Mouse (Mus musculus) gastrocnemius, adult 2 months (tissue): ENCODE measurements around the gene Abi3. TPM values are rescaled to one million over a fixed set of nuclear protein-coding genes. Genes with fewer than 3 reads are reported as not detected.
"Not testable (repeated sequence)": the region's sequence is repeated elsewhere in the genome, so short reads cannot be mapped to it uniquely, and the experiment has no call there.

ENCODE experiments used
- DNase-seq: peaks from one replicate; pipeline ENCODE4 v3.0.0; 2022
- H3K27ac ChIP-seq: fragments of 200-600 bp; 2 replicates; pipeline ENCODE4 v1.8.1; 2022; ENCODE audit warnings: mild to moderate bottlenecking
- H3K4me3 ChIP-seq: fragments of 200-600 bp; 2 replicates; pipeline ENCODE4 v1.8.1; 2022; ENCODE audit warnings: mild to moderate bottlenecking, moderate library complexity
- CTCF ChIP-seq: fragments of 200-600 bp; IDR thresholded peaks from 2 replicates; pipeline ENCODE4 v1.8.1; 2022; ENCODE audit warnings: antibody characterized with exemption, mild to moderate bottlenecking, moderate library complexity
- intact Hi-C: fragments of 180-260 bp; cut with DNase I; formaldehyde crosslinking; loops from one replicate; pipeline ENCODE4 v1.15.1; 2025
- long read RNA-seq, 2 experiments: library from polyadenylated mRNA; stranded (forward); transcript quantifications; one replicate each; pipeline ENCODE4 v2.0.0; 2021
- total RNA-seq, 2 experiments: library from RNA; stranded (reverse); gene quantifications; 2 replicates each; pipeline ENCODE4 v1.2.3; 2021

Gene Abi3
- 1 to 10 TPM; 2.2 to 3.0 TPM for total RNA-seq
- long read RNA-seq, experiment 1, full-length matches to known transcripts: 1 of 6 reads
- long read RNA-seq, experiment 1, partial matches to known transcripts: 0 of 6 reads
- long read RNA-seq, experiment 1, other reads (novel, unspliced or antisense): 5 of 6 reads
- long read RNA-seq, experiment 2: 0 reads

- Histone ChIP-seq H3K27ac (peak within 1 kb of the TSS; percentile 83), H3K4me3 (peak within 1 kb of the TSS; percentile 68)
- peak; percentile 66 for DNase-seq
- intact Hi-C loops: no loop called here
- no peak for TF ChIP-seq CTCF
Observed at GRCm38 (mm10) chr11:95842074-95842681, at the start of gene Abi3. Abi3 (minus strand) TSS chr11:95842476.

GRCm38 (mm10) chr11:95890462-95891051 is 48.3 kb upstream of the Abi3 start:
- Histone ChIP-seq H3K27ac (no peak overlapping the region), H3K4me3 (no peak overlapping the region)
- no peak for DNase-seq
- intact Hi-C loops: no loop called here
- no peak for TF ChIP-seq CTCF

- H3K27ac ChIP-seq, H3K4me3 ChIP-seq, DNase-seq: not testable (repeated sequence)
- intact Hi-C loops: loop anchor here (5.0 kb wide), 1 partner anchor 247 kb away; no protein-coding TSS in a partner anchor
Observed at GRCm38 (mm10) chr11:95879861-95880260, 37.6 kb upstream of the Abi3 start.

DNA sequence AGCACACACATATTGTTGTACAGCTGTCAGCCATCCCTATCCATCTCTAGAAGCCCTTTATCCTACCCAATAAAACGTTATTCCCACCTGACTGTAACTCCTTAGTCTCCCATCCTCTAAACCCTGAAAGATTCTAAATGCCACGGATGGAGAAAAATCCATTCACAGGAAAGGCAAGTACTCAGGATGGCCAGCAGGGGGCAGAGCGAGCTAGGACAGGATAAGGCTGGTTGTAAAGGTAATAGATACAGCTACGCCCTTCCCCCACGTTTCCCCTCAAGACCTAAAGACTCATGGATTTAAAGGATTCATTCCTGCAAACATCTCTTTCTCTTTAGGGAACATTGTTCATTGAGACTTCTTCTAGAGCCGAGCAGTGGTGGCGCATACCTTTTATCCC is 34.0 kb upstream of the Abi3 start:
- no peak overlapping the region for H3K4me3 ChIP-seq
- intact Hi-C loops: loop anchor here (5.0 kb wide), 1 partner anchor 251 kb away; no protein-coding TSS in a partner anchor
- peak; percentile 54 for DNase-seq

DNA sequence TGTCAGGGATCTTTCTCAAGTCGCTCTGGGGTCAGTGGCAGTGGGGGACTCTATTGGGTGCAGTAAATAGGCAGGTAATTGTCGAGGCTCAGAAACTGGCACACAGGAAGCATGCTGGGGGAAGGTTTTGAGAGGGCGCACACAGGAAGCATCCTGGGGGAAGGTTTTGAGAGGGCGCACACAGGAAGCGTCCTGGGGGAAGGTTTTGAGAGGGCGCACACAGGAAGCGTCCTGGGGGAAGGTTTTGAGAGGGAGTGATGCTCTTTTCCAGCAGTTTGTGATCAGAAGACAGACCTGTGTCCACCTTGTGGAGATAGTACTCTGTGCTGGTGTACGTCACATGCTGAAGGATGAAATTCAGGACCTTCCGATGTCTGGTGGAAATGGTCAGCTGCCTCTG is 33.5 kb upstream of the Abi3 start:
- intact Hi-C loops: loop anchor here (5.0 kb wide), 1 partner anchor 251 kb away; no protein-coding TSS in a partner anchor
- TF ChIP-seq CTCF: no peak
- no peak for DNase-seq
- no peak overlapping the region for H3K4me3 ChIP-seq
- H3K27ac ChIP-seq: no peak overlapping the region

More for the DNA sequence above, 34.0 kb upstream of the Abi3 start:
- H3K27ac ChIP-seq: no peak overlapping the region
- peak; percentile 78 for TF ChIP-seq CTCF

- intact Hi-C loops: loop anchor here (10.0 kb wide), 2 partner anchors 165 to 195 kb away; partner anchors contain the start of genes Snf8 and Ube2z
- Histone ChIP-seq H3K4me3 (no peak overlapping the region), H3K27ac (no peak overlapping the region)
- no peak for TF ChIP-seq CTCF
- DNase-seq: no peak
Observed at GRCm38 (mm10) chr11:95869918-95870470, 27.7 kb upstream of the Abi3 start.

GRCm38 (mm10) chr11:95869442-95869841 is 27.2 kb upstream of the Abi3 start:
- Histone ChIP-seq H3K4me3 (no peak overlapping the region), H3K27ac (no peak overlapping the region)
- DNase-seq: no peak
- no peak for TF ChIP-seq CTCF
- intact Hi-C loops: loop anchor here (10.0 kb wide), 2 partner anchors 165 to 195 kb away; partner anchors contain the start of genes Snf8 and Ube2z

DNA sequence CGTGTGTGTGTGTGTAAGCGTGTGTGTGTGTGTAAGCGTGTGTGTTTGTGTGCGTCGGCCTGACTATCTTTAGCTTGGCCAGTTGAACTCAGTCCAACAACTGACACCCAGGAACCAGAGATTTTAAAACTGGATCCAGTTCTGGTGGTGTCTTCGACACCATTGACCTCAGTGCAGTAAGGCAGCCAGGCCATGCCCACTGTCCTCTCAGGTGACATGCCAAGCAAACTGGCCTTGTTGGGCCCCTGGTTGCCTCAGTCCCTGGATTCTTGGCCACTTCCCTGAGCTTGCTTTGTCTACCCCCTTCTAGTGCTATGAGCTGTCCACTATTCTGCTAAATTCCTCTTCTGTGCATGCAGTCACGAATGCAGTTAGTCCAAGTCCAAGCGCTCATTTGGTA is 19.1 kb upstream of the Abi3 start:
- Histone ChIP-seq H3K4me3 (no peak overlapping the region), H3K27ac (no peak overlapping the region)
- TF ChIP-seq CTCF: no peak
- intact Hi-C loops: loop anchor here (10.0 kb wide), 2 partner anchors 173 to 203 kb away; partner anchors contain the start of genes Snf8 and Ube2z
- peak; percentile 57 for DNase-seq

DNA sequence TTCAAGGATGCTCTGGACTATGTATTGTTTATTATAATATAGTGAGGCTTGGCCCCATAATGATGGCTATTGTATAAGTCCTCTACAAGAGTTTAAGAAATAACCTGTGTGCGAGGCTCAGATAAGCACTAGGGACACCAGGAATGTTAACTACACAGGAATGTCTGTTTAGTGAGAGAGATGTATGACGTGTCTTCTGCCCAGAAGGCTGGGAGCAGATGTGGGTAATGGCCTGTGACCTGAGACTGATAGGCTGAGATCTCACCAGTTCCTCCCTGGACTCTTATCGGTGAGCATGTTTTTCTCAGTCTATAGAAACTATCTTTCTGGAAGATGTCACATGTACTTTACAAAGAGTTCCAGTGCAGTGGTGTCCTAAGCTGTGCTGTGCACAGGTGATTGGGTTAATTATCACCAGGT is 17.8 kb upstream of the Abi3 start:
- H3K27ac ChIP-seq: peak overlapping the region; percentile 97
- H3K4me3 ChIP-seq: peak overlapping the region; percentile 74
- TF ChIP-seq CTCF: no peak
- no peak for DNase-seq
- intact Hi-C loops: loop anchor here (10.0 kb wide), 2 partner anchors 175 to 205 kb away; partner anchors contain the start of genes Snf8 and Ube2z

- TF ChIP-seq CTCF: no peak
- DNase-seq: no peak
- peak overlapping the region; percentile 74 for H3K4me3 ChIP-seq
- peak overlapping the region; percentile 97 for H3K27ac ChIP-seq
- intact Hi-C loops: no loop called here
Observed at GRCm38 (mm10) chr11:95859468-95859855, 17.2 kb upstream of the Abi3 start.

GRCm38 (mm10) chr11:95858528-95859467 is 16.5 kb upstream of the Abi3 start:
- no peak for TF ChIP-seq CTCF
- H3K27ac ChIP-seq: peak overlapping the region; percentile 97
- DNase-seq: peak; percentile 98
- intact Hi-C loops: no loop called here
- H3K4me3 ChIP-seq: peak overlapping the region; percentile 74
